Mouse (Mus musculus): ENCODE measurements at regions not wholly inside any gene's neighbourhood (a gene's known extent, or its start where the extent isn't known, plus 50 kb on each side); places are given as distances from the start of the nearest gene placed in this dataset.

DNA sequence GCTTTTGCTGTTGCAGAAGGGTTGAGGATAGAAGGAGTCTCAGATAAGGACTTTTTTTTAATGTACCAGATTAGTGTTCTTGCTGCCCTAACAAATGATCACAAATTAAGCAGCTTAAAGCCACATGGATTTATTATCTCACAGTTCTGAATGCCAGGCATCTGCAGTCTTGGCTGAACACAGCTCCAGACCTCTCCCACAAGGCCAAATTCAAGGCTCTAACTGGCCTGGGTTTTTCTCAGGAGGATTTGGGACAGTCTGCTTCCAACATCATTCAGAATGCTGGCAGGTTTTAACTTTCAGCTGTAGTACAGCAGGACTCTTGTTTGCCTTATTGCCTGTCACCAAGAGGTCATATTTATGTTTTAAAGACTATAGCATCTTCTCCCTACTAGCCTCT is 329.7 kb upstream of the Chrm2 start:
- ATAC-seq (replicated peaks; ENCODE audit: low read depth, poor library complexity, severe bottlenecking), result no peak

DNA sequence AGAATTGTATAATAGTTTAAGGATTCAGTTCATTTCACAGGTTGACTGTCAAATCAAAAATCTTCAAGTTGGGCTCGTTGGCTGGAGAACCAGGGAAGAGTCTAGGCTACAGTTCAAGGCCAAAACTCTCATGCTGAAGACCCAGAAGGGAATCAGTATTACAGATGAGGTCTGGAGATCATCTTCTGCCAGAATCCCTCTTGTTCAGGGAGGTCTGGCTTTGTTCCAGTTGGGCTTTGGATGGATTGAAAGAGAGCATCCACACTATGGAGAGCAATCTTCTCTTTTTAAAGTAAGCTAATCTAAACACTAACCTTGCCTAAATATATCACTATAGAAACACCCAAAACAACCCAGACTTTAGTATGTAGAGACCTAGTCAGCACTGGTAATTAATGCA is 327.5 kb upstream of the Chrm2 start:
- ATAC-seq (replicated peaks; ENCODE audit: low read depth, poor library complexity, severe bottlenecking), result no peak

DNA sequence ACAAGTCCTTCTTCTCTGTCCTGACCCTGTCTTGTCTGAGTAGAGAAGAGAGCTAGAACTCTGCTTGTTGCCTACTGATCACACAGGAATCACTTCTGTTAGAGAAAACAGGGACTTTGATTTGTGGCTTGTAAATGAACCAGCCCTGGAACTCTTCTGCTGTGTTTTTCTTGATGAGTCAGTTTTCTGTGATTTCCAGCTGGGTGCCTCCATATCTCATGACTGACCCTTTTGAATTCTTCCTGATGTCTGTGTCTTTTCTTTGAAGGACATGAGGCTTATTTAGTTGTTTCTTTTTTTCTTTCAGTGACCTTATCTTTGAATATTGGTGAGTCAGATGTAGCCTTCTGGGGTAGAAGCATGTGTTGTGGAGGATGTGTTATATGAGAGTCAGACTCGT is 323.0 kb upstream of the Chrm2 start:
- no peak for ATAC-seq (replicated peaks; ENCODE audit: low read depth, poor library complexity, severe bottlenecking)

DNA sequence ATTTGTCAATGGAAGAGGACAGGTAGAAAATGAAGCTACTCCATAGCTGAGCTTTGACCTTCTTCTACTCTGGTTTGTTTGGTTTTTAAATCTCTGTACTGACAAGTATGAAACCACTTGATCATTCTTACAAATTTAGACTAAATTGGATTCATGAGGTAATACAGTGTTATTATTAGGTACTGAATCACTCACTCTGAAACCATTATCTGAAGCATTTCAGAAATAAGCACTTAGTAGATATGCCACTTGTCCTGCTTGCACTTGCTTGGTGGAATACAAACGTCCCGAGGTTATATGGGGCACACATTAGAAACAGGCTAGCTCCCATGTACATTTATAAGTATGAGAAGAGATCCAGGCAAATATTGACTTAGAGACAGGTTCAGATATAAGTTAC is 319.2 kb upstream of the Chrm2 start:
- ATAC-seq (replicated peaks; ENCODE audit: low read depth, poor library complexity, severe bottlenecking), result no peak

DNA sequence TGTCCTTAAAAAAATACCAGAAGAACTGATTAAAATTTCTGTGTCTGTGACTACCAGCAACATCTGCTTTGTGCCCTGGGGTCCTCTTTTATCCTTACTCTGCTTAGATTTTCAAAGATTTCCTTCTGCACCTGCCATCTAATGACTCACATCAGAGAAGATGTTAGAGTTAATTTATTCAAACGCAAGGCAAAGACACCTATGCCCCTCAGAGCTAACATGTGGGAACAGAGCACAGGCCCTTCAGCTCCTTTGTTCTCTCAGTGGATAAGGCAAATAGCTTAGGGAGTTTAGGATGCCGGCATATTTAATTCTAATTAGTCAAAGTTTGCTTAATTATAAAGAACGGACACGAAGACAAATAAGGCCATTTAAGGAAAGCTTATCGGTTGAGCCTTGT is 308.3 kb upstream of the Chrm2 start:
- no peak for ATAC-seq (replicated peaks; ENCODE audit: low read depth, poor library complexity, severe bottlenecking)

DNA sequence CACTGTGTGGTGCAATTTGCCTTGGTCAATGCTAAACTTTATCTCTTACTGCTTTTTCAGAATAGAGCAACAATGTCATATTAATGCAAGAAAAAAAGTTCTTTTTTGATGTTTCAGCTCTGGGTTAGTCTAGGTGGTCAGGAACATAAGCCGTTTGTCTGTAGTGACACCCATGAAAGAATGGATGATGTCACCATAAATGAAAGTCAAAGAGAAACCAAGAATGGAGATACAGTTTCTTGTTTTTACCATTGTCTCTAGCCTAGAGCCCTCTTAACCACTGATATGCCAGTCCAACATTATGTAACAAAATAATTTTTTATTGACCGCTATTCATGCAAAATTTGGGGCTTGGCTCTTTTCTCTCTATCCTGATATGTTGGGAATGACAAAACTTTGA is 294.3 kb upstream of the Chrm2 start:
- no peak for ATAC-seq (replicated peaks; ENCODE audit: low read depth, poor library complexity, severe bottlenecking)

DNA sequence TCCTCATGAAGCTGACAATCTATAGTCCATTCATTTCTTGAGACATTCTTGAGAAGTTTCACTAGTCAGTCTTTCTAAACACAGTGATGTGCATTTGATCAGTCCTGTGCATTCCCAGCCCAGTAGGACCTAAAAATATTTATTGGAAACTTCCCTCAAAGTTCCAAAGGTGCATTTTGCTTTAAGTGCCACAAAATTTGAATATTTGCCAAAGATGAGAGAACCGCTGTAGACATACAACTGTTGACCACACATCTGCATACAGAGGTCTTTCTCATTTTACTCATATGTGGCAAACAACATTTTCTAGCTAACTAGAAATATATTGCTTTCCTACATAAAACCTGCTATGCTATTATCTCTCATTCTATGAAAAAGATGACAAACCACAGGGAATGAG is 293.8 kb upstream of the Chrm2 start:
- ATAC-seq (replicated peaks; ENCODE audit: low read depth, poor library complexity, severe bottlenecking), result no peak

DNA sequence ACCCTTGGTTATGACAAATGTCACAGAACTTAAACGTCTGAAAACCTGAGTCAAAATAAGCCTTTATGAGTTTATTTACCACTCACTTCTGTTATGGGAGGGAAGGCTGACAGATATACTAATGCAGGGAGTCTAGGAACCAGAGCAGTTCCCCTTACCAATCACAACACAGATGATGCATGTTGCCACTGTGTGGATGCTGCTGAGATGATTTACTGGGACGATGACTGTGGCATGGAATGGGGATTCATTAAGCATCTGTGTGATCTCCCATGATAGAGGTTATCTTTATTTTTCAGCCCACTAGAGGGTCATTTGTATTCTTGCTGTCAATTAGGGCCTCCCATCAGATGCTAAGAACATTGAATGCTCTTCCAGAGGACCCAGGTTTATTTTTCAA is 290.5 kb upstream of the Chrm2 start:
- ATAC-seq (replicated peaks; ENCODE audit: low read depth, poor library complexity, severe bottlenecking), result no peak

DNA sequence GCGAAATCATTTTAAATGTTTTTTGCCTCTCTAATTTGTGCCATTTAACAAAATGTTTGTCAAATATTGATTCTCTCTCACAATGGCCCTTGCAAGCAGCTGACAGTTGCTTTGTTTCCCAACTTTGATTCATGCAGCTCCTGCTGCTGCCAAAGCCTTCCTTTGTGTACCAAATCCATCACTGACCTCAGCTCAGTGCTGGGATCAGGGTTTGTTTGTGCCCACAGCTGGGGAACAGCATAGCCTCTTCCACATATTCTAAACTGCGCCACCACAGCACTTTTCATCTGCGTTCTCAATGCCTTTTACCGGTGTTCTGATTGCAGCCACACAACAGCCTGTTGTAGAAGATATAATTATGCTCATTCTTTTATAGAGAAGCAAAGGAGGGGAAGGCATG is 289.7 kb upstream of the Chrm2 start:
- ATAC-seq (replicated peaks; ENCODE audit: low read depth, poor library complexity, severe bottlenecking), result no peak

DNA sequence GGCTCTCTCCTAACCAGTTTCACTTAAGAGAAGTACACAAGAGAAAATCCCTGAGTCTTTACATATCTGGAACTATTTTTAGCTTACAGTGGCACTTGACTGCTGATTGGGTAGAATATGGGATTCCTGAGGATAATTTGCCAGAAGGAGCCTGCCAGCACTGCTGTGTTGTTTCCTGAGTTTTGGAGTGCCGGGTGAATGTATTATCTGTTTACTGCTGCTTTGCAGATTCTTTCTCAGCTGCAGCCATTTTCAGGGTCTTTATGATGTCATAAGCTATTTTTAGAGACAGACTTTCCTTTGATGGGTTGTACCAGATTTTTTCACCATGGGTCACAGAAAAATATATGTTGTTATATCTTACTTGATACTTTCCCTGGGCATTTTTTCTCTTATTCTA is 279.1 kb upstream of the Chrm2 start:
- ATAC-seq (replicated peaks; ENCODE audit: low read depth, poor library complexity, severe bottlenecking), result no peak

DNA sequence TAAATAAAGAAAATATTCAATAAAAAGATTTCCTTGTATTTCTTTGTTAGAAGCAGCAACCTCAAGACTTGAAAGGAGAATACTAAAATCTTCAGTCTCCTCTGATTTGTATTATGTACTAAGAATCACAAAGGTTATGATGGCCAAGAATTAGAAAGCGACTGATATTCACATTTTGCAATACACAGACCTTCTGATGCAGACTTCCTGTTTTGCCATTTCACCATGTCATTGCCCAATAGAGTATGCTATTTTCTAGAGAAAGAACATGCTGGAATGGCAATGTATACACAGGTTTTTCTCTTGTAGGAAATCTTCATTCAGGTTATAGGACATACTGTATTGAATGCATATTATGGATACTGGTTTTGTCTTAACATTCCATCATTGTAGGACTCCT is 250.7 kb upstream of the Chrm2 start:
- peak; percentile 60 for ATAC-seq (replicated peaks; ENCODE audit: low read depth, poor library complexity, severe bottlenecking)

DNA sequence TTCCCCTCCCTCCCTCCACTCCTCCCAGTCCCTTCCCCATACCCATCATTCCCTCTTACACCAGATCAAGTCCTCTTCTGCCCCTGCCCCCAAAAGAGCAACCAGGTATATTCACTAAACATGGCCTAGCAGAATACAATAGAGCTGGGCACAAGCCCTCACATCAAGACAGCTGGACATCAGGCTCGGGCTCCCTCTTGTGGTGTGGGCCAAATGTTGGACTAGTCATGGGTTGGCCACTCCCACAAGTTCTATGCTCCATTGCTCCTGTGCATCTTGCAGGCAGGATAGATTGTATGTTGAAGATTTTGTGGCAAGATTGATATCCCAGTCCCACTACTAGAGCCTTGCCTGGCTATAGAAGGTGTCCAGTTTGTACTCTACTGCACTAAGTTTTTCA is 240.6 kb upstream of the Chrm2 start:
- ATAC-seq (replicated peaks; ENCODE audit: low read depth, poor library complexity, severe bottlenecking), result no peak

DNA sequence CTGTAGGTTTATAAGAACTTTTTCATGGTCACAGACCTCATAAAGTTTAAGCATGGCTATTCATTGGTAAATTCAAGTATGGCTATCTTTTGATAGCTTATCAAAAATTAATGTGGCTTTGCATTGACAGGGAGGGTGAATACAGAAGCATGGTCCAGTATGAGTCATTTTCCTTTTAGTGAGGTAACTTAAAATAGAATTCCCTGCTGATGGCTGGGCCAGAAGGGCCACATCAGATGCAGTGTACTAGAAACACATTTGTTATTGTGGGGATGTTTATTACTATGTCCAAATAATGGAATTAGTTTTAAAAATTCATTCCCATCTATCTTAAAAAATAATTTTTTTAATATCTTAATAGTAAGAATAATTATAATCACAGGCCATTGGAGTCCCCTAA is 213.4 kb upstream of the Chrm2 start:
- no peak for ATAC-seq (replicated peaks; ENCODE audit: low read depth, poor library complexity, severe bottlenecking)

DNA sequence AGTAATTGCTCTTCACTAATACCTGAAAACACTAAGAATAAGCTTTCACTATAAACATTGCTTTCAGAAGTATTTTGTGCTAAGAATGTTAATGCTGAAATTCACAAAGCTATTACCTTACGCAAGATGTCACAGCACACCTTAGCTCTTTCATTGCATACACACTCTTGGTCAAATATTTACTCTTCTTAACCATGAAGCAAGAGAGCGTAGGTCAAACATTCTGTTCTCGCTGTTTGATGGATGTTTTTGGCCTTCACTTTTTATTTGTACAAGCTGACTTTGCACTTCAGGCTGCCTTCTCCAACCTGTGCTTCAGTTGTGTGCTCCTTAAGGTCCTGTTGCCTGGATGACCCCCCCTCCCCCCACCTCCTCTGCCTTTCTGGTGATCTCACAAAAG is 212.8 kb upstream of the Chrm2 start:
- no peak for ATAC-seq (replicated peaks; ENCODE audit: low read depth, poor library complexity, severe bottlenecking)

DNA sequence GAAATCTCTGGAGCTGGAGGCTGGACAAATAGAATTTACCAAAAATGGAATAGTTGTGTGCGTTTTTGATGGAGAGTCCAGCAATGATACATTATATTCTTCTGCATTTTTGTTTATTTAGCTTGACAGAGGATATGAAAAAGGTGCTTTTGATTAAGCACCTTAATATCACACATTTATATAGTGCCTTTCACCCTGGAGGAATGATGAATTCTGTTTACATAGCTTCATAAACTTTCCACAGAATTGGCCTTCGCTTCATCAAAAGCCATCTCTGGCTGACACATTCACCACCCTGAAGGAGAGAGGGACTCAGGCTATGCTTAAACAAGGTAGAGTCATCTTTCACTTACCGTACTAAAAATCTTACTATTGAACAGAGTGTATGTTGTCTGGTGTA is 208.0 kb upstream of the Chrm2 start:
- no peak for ATAC-seq (replicated peaks; ENCODE audit: low read depth, poor library complexity, severe bottlenecking)

DNA sequence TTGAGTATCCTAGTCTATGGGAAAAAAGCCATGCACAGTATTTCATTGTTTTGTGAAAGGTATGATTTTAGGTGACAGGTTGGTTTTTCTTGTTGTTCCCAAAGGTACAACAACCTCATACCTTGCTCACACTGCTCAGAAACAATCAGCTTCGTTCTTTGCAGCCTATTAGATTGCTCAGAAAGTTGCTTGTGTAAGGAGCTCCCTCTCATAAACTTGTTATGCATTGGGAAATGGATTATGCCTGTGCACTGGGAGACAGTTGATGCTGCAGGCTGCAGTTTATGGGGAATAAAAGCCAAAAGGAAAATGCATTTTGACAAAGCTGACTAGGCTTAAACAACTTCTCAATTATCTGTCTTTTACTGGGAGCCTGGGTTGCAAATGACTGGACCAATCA is 205.2 kb upstream of the Chrm2 start:
- ATAC-seq (replicated peaks; ENCODE audit: low read depth, poor library complexity, severe bottlenecking), result no peak

DNA sequence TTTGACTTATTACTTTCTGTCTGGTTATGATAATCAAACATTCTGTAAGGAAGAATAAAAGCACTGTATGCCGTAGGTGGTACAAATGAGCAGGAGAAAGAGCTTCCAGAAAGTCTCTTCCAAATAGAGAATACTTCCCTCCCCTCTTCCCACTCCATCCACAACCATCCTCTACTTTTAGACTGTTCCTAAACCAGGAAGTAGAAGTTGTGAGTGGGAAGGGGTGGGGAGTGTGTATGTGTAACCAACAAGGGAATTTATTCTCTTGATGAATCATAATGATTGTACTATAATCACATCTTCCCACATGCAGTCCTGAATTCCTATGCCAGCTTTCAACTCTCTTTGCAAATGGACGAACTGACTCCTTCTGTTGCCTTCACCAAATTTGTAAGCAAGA is 181.2 kb upstream of the Chrm2 start:
- no peak for ATAC-seq (replicated peaks; ENCODE audit: low read depth, poor library complexity, severe bottlenecking)

DNA sequence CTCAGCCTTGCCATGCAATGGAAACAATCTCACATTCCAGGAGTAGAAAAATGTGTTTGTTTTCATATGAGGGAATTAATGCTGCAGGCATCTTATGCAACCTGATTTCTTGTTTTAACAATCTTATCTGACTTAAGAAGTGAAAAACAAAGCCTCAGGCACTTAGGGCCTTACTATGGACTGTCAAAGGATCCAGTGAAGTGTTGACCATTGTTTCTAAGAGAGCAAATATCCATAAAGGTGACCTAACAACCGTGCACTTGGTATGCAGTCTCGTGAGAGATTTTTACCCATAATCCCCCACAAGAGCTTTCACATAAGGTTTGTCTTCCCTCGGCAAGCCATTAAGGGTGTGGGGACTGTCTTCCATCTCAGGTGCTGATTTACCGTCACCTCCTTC is 166.6 kb upstream of the Chrm2 start:
- ATAC-seq (replicated peaks; ENCODE audit: low read depth, poor library complexity, severe bottlenecking), result no peak

DNA sequence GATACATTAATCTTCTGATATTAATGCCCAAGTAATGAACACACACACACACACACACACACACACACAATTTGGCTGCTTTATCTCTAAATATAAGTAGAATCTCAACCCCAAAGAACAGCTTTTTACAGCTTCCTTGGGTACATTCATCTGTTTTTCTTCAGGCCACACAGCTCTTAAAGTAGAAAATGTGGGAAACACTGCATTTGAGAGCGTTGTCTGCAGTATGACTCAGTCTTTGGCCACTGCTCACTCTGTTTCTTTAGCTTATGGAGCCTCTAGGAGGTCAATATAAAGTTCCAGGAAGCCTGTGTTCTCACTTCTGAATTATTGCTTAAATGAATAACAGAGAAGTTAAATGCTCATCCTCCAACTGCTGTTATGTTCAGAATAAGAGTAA is 153.4 kb upstream of the Chrm2 start:
- no peak for ATAC-seq (replicated peaks; ENCODE audit: low read depth, poor library complexity, severe bottlenecking)

DNA sequence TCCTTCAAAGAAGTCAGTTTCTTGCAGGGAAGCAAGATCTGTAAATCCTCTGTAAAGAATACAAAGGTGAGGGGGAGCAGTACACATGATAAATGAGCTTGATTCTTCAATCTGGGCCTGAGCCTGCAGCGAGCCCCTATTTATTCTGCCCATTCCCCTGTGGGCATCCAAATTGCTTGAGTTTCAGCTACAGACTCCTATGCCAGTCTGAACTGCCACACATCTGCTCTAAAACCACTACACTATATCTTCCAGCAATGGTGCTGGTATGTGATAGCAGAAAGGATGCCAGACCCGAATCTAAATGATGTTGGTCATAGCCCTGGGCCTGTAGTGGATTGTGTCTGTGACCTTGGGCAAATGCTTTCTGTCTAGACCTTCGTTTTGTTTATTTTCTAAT is 140.9 kb upstream of the Chrm2 start:
- ATAC-seq (replicated peaks; ENCODE audit: low read depth, poor library complexity, severe bottlenecking), result no peak

DNA sequence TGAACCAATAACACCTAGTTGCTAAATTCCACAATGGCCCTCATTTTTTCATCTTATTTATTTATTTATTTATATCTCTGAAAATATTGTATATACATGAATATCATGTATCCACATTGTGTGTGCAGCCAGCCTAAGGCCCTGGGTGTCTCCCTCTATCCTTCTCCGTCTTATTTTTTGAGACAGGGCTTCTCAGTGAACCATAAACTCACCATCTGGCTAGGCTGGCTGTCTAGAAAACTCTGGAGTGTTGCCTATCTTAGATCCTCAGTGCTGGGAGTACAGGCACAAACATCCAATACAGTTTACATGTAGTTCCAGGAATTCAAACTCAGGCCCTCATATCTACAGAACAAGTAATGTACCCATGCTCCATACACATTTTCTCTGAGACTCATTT is 139.7 kb upstream of the Chrm2 start:
- ATAC-seq (replicated peaks; ENCODE audit: low read depth, poor library complexity, severe bottlenecking), result no peak

DNA sequence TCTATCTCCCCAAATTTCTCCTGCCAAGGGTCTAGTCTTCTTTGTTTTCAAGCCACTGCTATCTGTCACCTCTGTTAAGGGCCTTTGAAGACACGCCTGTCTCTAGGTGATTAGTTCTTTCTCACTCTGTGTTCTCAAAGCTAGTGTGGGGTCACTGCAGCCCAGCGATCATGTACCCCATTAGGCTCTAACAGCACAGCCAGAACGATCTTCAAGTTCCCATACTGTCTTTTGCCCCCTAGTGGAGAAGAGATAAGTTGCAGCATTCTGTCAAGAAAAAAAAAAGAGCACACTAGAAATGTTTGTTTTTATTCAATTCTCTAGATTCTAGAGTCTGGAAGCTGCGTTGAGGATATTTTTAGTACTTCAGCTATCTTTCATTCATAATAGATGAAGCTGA is 138.8 kb upstream of the Chrm2 start:
- ATAC-seq (replicated peaks; ENCODE audit: low read depth, poor library complexity, severe bottlenecking), result peak; percentile 73

DNA sequence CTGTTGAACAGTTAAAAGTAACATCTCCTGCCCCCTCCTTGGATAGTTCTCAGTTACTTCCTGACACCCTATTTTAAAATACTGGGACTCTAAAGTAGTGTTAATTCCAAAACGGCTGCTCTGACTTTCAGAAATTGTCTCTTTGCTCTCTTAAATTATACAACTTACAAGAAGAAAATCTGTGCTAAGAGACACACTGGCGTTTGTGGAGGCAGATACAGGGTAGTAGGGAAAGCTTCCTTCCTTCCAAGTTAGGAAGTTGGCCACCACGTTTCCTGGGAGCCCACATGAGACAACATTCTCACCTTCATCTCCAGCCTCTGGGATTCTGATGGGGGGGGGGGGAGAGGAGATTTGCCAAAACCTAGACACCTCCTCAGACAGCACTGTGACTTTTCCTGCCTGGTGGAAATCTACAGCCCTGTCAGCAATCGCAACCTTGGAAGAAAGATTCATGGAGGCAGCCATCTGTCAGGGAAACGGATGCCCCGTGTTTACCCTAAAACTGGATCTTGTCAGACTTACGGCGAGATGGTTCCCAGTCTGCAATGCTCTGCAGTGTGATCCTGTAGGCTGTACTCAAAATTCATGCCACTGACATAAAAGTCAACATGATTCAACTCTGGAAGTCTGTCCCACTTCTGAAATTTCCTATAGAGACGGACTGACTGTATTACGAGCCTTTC is 121.0 kb upstream of the Chrm2 start:
- ATAC-seq (replicated peaks; ENCODE audit: low read depth, poor library complexity, severe bottlenecking), result no peak
